Mouse (Mus musculus) heart, postnatal 0 days (tissue): ENCODE results near the gene Habp4. TPM values are rescaled to one million over a fixed set of nuclear protein-coding genes. Genes with fewer than 3 reads are reported as not detected.

Source experiments
- ATAC-seq: fragments of 200-750 bp; cut with Nextera tagmentation; 2 replicates; pipeline ENCODE4 v1.8.0; 2017; ENCODE audit warnings: low read depth, moderate number of reproducible peaks, moderate library complexity; ENCODE audit not compliant: insufficient read depth
- DNase-seq: peaks from one replicate; pipeline ENCODE4 v3.0.0-alpha.2; 2016; ENCODE audit warnings: low spot score
- H3K27ac ChIP-seq: fragments of 300-500 bp; sonication (generic); 2 replicates; pipeline ENCODE4 v1.5.1; 2014; ENCODE audit warnings: low read depth, mild to moderate bottlenecking
- H3K27me3 ChIP-seq: fragments of 300-500 bp; sonication (generic); 2 replicates; pipeline ENCODE4 v1.6.1; 2014; ENCODE audit warnings: low read length, mixed read lengths; ENCODE audit not compliant: control insufficient read depth, insufficient read depth
- H3K36me3 ChIP-seq: fragments of 300-500 bp; sonication (generic); replicated peaks from 2 replicates; pipeline ENCODE4 v1.6.1; 2014; ENCODE audit warnings: low read length, mixed read lengths; ENCODE audit not compliant: control insufficient read depth, insufficient read depth
- H3K4me1 ChIP-seq: fragments of 300-500 bp; sonication (generic); 2 replicates; pipeline ENCODE4 v1.6.1; 2014; ENCODE audit warnings: antibody characterized with exemption; ENCODE audit not compliant: control insufficient read depth, insufficient read depth
- H3K4me2 ChIP-seq: fragments of 300-500 bp; sonication (generic); 2 replicates; pipeline ENCODE4 v1.6.1; 2014; ENCODE audit warnings: low read depth, mild to moderate bottlenecking, low read length, moderate library complexity
- H3K4me3 ChIP-seq: fragments of 300-500 bp; sonication (generic); 2 replicates; pipeline ENCODE4 v1.5.1; 2014; ENCODE audit warnings: low read depth, low read length
- H3K9ac ChIP-seq: fragments of 300-500 bp; sonication (generic); replicated peaks from 2 replicates; pipeline ENCODE4 v1.6.1; 2014; ENCODE audit warnings: low read depth, low read length, mixed read lengths
- H3K9me3 ChIP-seq: fragments of 300-500 bp; sonication (generic); replicated peaks from 2 replicates; pipeline ENCODE4 v1.6.1; 2016; ENCODE audit warnings: low read length; ENCODE audit not compliant: control insufficient read depth
- CTCF ChIP-seq: IDR thresholded peaks from 2 replicates; pipeline ENCODE4 v1.5.1; 2016; ENCODE audit warnings: antibody characterized with exemption, control low read depth, low read depth
- EP300 ChIP-seq: IDR thresholded peaks from 2 replicates; pipeline ENCODE4 v1.6.1; 2016; ENCODE audit warnings: antibody characterized with exemption, low read depth
- WGBS: fragments of 180-500 bp; shearing (Covaris S2); extraction: QIAGEN DNeasy Blood & Tissue Kit; methylation state at CpG from one replicate; pipeline ENCODE4 v1.1.7; 2014; 5-methylcytosine and 5-hydroxymethylcytosine counted together
- polyA plus RNA-seq: library from polyadenylated mRNA; unstranded; fragments of >200 nt; fragmentation: Nextera tagmentation; extraction: Ambion mirVana; gene quantifications from 2 replicates; pipeline ENCODE4 v1.2.1, GENCODE M21; 2015
- total RNA-seq: library from RNA; depleted of rRNA; stranded (reverse); fragments of >200 nt; gene quantifications from 2 replicates; pipeline ENCODE4 v1.2.3, GENCODE M21; 2014; ENCODE audit warnings: low replicate concordance

The Habp4 gene
- total and polyA plus RNA-seq, 2 experiments from 2014 or later = 39.7 to 44.0 TPM

DNA sequence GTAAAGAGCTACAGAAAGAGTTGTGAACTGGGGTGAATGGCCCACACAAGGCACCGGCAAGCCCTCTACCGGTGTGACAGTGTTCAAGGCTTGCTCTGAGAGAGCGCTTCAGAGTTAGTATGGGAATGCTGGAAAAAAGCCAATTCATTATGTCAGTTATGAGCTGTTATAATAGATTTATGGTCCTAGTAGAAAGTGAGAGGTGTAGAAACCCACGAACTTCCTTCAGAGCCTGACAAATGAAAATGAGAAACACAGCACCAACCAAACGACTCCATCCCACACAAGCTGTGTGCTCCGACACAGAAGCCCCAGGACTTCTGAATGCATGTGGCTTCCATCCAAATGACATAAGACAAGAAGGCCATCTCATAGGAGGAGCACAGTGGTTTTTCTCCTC lies 36.3 kb downstream of the Habp4 start:
- H3K4me1 ChIP-seq = no peaks in the 10 kb centered on the region
- H3K27me3 ChIP-seq = no peaks in the 10 kb centered on the region
- H3K4me2 ChIP-seq = no peak overlapping the region
- H3K36me3 ChIP-seq = peaks cover 25% of the 10 kb centered on the region
- TF ChIP-seq CTCF = no peak
- TF ChIP-seq EP300 = no peak
- no peak overlapping the region for H3K27ac ChIP-seq
- ATAC-seq (no peak), DNase-seq (no peak)
- H3K4me3 ChIP-seq = no peak overlapping the region
- H3K9ac ChIP-seq = no peak overlapping the region
- no peaks in the 10 kb centered on the region for H3K9me3 ChIP-seq
- 82% methylated on average over 6 of the region's 6 CpGs for WGBS

DNA sequence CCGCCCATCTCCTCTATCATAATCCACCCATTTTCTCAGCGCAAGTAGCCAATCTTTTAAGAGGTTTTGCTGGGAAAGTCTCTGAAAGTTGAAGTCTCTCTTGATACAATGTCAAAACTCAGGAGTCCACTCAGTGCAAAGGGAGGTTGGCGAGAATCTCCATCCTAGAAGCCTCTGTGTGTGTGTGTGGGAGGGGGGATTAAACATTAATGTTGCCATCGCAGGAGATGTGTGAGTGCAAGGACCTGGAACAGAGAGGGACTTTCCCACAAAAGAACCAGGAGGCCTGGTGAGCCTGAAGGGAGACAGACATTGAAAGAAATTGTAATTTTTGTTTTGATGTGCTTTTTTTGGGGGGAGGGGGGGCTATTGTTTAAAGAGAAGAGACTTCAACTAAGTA lies 36.7 kb downstream of the Habp4 start:
- Histone ChIP-seq H3K9ac (no peak overlapping the region), H3K36me3 (peaks cover 25% of the 10 kb centered on the region), H3K4me2 (no peak overlapping the region), H3K27ac (no peak overlapping the region), H3K9me3 (no peaks in the 10 kb centered on the region), H3K4me1 (no peaks in the 10 kb centered on the region), H3K4me3 (no peak overlapping the region), H3K27me3 (no peaks in the 10 kb centered on the region)
- TF ChIP-seq CTCF (no peak), EP300 (no peak)
- no peak for DNase-seq
- ATAC-seq = no peak
- WGBS = 90% methylated on average over 4 of the region's 4 CpGs

DNA sequence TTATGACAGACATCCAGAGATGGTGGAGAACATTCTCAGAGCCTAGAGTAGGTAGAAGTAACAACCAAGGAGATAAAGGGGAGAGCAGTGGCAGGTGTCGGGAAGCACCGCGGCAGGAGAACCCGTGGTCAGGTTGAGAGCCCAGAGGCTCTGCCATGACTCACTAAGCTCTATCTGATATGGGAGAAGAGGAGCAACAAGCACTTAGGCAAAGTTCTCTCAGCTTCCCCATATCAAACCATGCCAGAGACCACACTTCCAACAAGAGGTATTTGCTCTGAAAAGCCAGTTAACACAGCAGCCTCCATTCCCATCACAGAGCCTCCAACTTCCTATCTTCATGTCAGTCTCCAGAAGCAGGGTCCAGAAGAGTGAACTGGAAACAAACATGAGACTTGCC lies 39.3 kb downstream of the Habp4 start:
- Histone ChIP-seq H3K4me2 (no peak overlapping the region), H3K27ac (no peak overlapping the region), H3K36me3 (peaks cover 22% of the 10 kb centered on the region), H3K4me3 (no peak overlapping the region), H3K27me3 (no peaks in the 10 kb centered on the region), H3K4me1 (no peaks in the 10 kb centered on the region), H3K9ac (no peak overlapping the region), H3K9me3 (no peaks in the 10 kb centered on the region)
- WGBS = 70% methylated on average over 4 of the region's 4 CpGs
- ATAC-seq (no peak), DNase-seq (no peak)
- TF ChIP-seq EP300 (no peak), CTCF (no peak)

DNA sequence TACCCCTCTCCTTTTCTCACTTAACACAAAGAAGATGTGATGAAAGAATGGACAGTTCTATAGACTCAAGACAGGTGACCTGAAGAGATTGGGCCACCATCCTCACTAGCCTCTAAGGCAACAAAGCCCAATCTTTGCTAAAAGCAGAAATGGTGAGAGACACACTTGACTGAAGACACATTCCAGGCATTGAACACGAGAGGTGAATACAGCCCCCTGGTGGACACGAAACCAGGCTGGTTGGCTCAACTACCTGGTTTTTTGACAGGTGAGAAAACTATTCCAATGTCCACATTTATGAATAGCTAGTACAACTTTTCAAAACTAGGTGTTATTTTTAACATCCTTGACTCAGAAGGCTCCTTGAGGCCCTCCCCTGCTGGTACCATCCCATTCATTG lies 43.1 kb downstream of the Habp4 start:
- ATAC-seq (peak; percentile 39), DNase-seq (no peak)
- no peaks in the 10 kb centered on the region for H3K9me3 ChIP-seq
- no peak overlapping the region for H3K9ac ChIP-seq
- no peak overlapping the region for H3K4me3 ChIP-seq
- H3K4me1 ChIP-seq = no peaks in the 10 kb centered on the region
- H3K4me2 ChIP-seq = no peak overlapping the region
- peak; percentile 53 for TF ChIP-seq CTCF
- TF ChIP-seq EP300 = no peak
- no peaks in the 10 kb centered on the region for H3K27me3 ChIP-seq
- H3K36me3 ChIP-seq = peaks cover 13% of the 10 kb centered on the region
- H3K27ac ChIP-seq = no peak overlapping the region
- WGBS = 42% methylated on average over 2 of the region's 2 CpGs

DNA sequence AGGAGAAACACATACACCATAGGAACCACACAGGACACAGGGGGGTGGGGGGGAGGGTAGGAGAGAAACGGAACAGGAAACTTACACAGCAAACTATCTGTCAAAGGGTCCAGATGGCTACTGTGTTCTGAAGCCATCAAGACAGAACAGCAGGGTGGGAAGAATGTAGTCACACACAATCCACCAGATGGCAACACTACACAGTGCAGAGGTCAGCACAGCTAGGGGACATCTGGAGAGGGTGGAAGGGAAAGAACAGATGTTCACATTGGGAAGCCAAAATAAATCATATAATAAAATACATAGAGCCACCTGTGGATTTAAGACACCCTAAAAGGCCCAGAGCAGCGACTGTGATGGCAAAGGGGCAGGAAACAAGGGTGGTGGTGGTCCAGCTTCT lies 43.6 kb downstream of the Habp4 start:
- Histone ChIP-seq H3K4me2 (no peak overlapping the region), H3K27me3 (no peaks in the 10 kb centered on the region), H3K4me3 (no peak overlapping the region), H3K9me3 (no peaks in the 10 kb centered on the region), H3K9ac (no peak overlapping the region), H3K27ac (no peak overlapping the region), H3K4me1 (no peaks in the 10 kb centered on the region), H3K36me3 (peaks cover 13% of the 10 kb centered on the region)
- TF ChIP-seq CTCF = peak; percentile 67
- no peak for TF ChIP-seq EP300
- ATAC-seq = peak; percentile 85
- 50% methylated on average over 2 of the region's 2 CpGs for WGBS
- DNase-seq = peak; percentile 38

DNA sequence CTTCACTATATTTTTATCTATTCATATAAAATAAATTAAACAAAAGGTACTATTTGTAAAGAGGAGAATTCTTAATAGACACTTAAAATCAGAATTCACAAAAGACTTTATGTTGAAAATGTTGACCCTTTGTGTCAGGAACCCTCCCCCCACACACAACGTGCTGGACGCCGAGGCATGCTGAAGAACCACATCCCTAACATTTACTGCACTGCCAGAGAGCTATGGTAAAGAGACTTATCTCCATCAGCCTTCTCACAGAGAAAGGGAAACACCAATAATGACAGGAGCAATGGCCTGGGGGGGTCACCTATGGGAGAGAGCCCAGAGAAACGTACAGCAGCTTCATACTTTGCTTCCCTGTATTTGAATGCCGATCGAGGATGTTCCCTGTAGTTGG lies 46.5 kb downstream of the Habp4 start:
- H3K9ac ChIP-seq = no peak overlapping the region
- H3K27ac ChIP-seq = no peak overlapping the region
- 87% methylated on average over 6 of the region's 6 CpGs for WGBS
- DNase-seq (no peak), ATAC-seq (no peak)
- H3K4me1 ChIP-seq = no peaks in the 10 kb centered on the region
- H3K27me3 ChIP-seq = no peaks in the 10 kb centered on the region
- H3K4me3 ChIP-seq = no peak overlapping the region
- H3K9me3 ChIP-seq = no peaks in the 10 kb centered on the region
- H3K4me2 ChIP-seq = no peak overlapping the region
- TF ChIP-seq EP300 (no peak), CTCF (no peak)
- H3K36me3 ChIP-seq = 0 out of 2 replicates have a peak, but pooled peaks cover 5% of the 10 kb centered on the region
